Mouse (Mus musculus) heart, embryonic 16.5 days (tissue): ENCODE results near the gene Hist2h2bb. TPM values are rescaled to one million over a fixed set of nuclear protein-coding genes. Genes with fewer than 3 reads are reported as not detected.

Experiments used
- ATAC-seq: fragments of 200-750 bp; cut with Nextera tagmentation; replicated peaks from 2 replicates; pipeline ENCODE4 v1.8.0; 2017; ENCODE audit warnings: moderate number of reproducible peaks; ENCODE audit not compliant: insufficient read depth, low FRiP score; ENCODE audit errors: extremely low read depth
- H3K27ac ChIP-seq: fragments of 300-500 bp; sonication (generic); 2 replicates; pipeline ENCODE4 v1.5.1; 2014; ENCODE audit warnings: mild to moderate bottlenecking, low read length, control low read depth, moderate library complexity
- H3K27me3 ChIP-seq: fragments of 300-500 bp; sonication (generic); 2 replicates; pipeline ENCODE4 v1.6.1; 2014; ENCODE audit warnings: low read length, mixed read lengths; ENCODE audit not compliant: control insufficient read depth, insufficient read depth
- H3K36me3 ChIP-seq: fragments of 300-500 bp; sonication (generic); 2 replicates; pipeline ENCODE4 v1.6.1; 2014; ENCODE audit not compliant: control insufficient read depth, insufficient read depth
- H3K4me1 ChIP-seq: fragments of 300-500 bp; sonication (generic); 2 replicates; pipeline ENCODE4 v1.6.1; 2014; ENCODE audit warnings: low read length, mixed read lengths; ENCODE audit not compliant: control insufficient read depth, insufficient read depth
- H3K4me2 ChIP-seq: fragments of 300-500 bp; sonication (generic); 2 replicates; pipeline ENCODE4 v1.6.1; 2014; ENCODE audit warnings: low read depth, mild to moderate bottlenecking, control low read depth, low read length
- H3K4me3 ChIP-seq: fragments of 300-500 bp; sonication (generic); 2 replicates; pipeline ENCODE4 v1.5.1; 2014; ENCODE audit warnings: mild to moderate bottlenecking, control low read depth, low read length
- H3K9ac ChIP-seq: fragments of 300-500 bp; sonication (generic); 2 replicates; pipeline ENCODE4 v1.6.1; 2014; ENCODE audit warnings: low read length, control low read depth
- H3K9me3 ChIP-seq: fragments of 300-500 bp; sonication (generic); replicated peaks from 2 replicates; pipeline ENCODE4 v1.6.1; 2016; ENCODE audit warnings: low read length; ENCODE audit not compliant: control insufficient read depth
- whole genome bisulfite sequencing: fragments of 180-500 bp; shearing (Covaris S2); extraction: QIAGEN DNeasy Blood & Tissue Kit; methylation state at CpG from one replicate; pipeline ENCODE4 v1.1.7; 2014; 5-methylcytosine and 5-hydroxymethylcytosine counted together
- polyA plus RNA-seq: library from polyadenylated mRNA; unstranded; fragments of >200 nt; fragmentation: Nextera tagmentation; extraction: Ambion mirVana; gene quantifications from 2 replicates; pipeline ENCODE4 v1.2.1, GENCODE M21; 2015

Gene Hist2h2bb
- polyA plus RNA-seq, 1 experiment from 2014 or later: 3.7 TPM

DNA sequence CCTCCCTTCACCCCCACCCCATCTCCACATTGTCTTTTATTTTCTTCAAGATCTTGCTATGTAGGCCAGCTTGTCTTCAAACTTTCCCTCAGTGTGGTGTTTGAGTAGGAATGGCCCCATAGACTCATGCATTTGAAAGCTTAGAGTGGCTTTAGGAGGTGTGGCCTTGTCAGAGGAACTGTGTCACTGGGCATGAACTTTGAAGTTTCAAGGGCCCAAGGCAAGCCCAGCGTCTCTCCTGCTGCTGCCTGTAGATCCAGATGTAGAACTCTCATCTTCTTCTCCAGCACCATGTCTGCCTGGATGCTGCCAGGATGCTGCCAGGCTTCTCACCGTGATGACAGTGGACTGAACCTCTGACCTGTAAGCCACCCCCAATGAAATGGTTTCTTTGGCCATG lies 40.7 kb upstream of the Hist2h2bb start:
- Histone ChIP-seq H3K4me2 (no peak overlapping the region), H3K27ac (no peak overlapping the region), H3K36me3 (no peaks in the 10 kb centered on the region), H3K27me3 (no peaks in the 10 kb centered on the region), H3K4me3 (no peak overlapping the region), H3K4me1 (peaks cover 2% of the 10 kb centered on the region; the same call in 1 of the 2 replicates), H3K9me3 (no peaks in the 10 kb centered on the region), H3K9ac (no peak overlapping the region)
- ATAC-seq: no peak
- 53% methylated on average over 2 of the region's 2 CpGs for WGBS

DNA sequence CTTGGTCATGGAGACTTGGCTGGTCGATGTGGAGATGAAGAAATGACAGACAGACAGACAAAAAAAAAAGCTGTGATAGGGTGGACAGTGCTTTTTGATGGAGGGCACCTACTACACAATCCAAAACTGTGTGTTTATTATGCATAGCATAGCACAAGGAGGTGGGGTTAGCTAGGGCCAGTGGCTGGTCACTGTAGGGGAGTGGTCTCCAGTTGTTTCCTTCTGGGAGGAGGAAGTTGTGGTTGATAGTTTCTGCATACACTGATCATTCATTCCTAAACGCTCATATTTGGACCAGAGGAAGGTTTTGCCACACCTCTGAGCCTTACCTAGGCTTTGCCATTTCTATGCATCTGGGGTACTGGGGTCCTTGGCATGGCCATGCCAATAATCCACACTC lies 39.1 kb upstream of the Hist2h2bb start:
- Histone ChIP-seq H3K36me3 (no peaks in the 10 kb centered on the region), H3K4me1 (no peaks in the 10 kb centered on the region; the same call in 1 of the 2 replicates), H3K9ac (no peak overlapping the region), H3K4me3 (no peak overlapping the region), H3K27me3 (no peaks in the 10 kb centered on the region), H3K27ac (no peak overlapping the region), H3K4me2 (no peak overlapping the region), H3K9me3 (no peaks in the 10 kb centered on the region)
- ATAC-seq: no peak
- 79% methylated on average over 2 of the region's 2 CpGs for WGBS

DNA sequence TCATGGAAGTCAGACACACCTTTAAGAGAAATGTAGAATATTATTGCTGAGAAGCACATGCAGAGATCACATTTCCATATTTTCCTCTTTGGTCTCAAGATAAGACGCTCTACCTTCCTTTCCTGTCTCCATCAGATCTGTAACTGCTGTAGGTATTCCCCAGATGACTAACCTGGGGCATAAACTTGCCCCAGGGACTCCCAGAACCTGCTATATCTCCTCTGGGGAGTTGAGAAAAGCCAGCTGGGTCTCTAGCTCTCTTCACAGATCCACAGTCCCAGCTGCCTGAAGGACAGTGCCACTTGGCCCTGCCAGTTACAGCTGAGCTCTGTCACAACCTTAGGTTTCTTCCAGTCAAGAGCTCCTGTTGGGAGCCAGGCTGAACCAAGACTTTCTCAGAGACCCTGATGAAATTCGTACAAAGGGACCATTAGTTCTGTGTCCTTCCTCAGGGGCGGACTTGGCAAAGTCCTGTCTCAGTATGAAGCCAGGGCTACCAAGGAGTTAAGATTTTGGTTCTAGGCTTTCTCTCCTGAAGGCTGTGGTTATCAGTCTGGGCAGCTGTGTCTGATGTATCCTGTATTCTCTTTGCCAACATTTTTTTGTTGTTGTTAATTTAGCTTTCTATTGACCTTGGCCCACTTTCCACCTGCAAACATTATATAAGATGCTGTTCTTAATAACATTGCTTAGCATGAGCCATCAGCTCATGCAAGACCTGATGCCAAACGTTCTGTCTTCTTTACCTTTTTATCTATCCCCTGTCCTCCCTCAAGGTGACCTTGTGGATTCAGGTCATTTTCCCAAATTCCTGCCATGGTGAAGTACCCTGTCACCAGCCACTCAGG lies 38.4 kb upstream of the Hist2h2bb start:
- Histone ChIP-seq H3K27me3 (no peaks in the 10 kb centered on the region), H3K9ac (no peak overlapping the region), H3K4me1 (no peaks in the 10 kb centered on the region; the same call in 1 of the 2 replicates), H3K4me2 (no peak overlapping the region), H3K27ac (no peak overlapping the region), H3K36me3 (no peaks in the 10 kb centered on the region), H3K4me3 (no peak overlapping the region), H3K9me3 (no peaks in the 10 kb centered on the region)
- ATAC-seq: no peak
- WGBS: 55% methylated on average over 4 of the region's 4 CpGs

DNA sequence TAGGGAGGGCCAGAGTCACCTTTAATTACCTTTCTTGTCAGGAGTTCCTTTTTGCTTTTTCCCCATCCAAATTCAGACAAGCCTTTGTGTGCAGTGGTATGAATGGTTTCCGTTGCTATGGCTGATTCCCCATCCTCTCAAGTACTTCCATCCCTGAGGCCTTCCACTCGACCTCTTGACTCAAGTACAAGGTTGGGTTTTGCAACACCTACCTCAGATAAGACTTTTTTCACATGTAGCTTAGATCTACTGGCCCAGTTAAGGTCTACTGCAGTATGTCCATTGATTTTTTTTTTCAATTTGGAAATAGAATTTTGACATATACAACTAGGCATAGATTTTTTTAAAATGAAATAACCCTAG lies 37.8 kb upstream of the Hist2h2bb start:
- Histone ChIP-seq H3K4me3 (no peak overlapping the region), H3K4me1 (no peaks in the 10 kb centered on the region), H3K27ac (no peak overlapping the region), H3K9me3 (no peaks in the 10 kb centered on the region), H3K27me3 (no peaks in the 10 kb centered on the region), H3K9ac (no peak overlapping the region), H3K4me2 (no peak overlapping the region), H3K36me3 (no peaks in the 10 kb centered on the region)
- ATAC-seq: no peak
- 41% methylated on average over 2 of the region's 2 CpGs for WGBS

DNA sequence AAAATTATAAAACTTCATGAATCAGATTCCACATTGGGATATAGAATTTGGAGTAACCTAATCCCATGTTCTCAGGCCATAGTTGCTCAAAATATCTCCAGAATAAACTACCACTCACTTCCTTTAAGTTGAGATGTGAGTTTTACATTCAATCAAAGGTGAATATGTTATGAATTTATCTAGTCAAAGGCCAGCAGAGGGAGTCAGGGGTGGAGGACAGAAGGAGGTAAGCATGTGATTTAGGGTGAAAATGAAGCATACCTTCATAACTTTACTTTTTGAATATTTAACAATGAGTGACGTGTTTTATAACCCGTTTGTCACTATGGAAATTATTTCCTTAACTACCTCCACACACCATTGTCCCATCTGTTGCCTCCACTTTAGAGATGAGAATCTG lies 34.6 kb upstream of the Hist2h2bb start:
- H3K27ac ChIP-seq: no peak overlapping the region
- H3K9ac ChIP-seq: no peak overlapping the region
- no peaks in the 10 kb centered on the region for H3K9me3 ChIP-seq
- H3K27me3 ChIP-seq: no peaks in the 10 kb centered on the region
- whole genome bisulfite sequencing: 89% methylated on average over 2 of the region's 2 CpGs
- ATAC-seq: no peak
- peaks cover 7% of the 10 kb centered on the region for H3K4me1 ChIP-seq
- no peaks in the 10 kb centered on the region for H3K36me3 ChIP-seq
- H3K4me2 ChIP-seq: no peak overlapping the region
- no peak overlapping the region for H3K4me3 ChIP-seq

DNA sequence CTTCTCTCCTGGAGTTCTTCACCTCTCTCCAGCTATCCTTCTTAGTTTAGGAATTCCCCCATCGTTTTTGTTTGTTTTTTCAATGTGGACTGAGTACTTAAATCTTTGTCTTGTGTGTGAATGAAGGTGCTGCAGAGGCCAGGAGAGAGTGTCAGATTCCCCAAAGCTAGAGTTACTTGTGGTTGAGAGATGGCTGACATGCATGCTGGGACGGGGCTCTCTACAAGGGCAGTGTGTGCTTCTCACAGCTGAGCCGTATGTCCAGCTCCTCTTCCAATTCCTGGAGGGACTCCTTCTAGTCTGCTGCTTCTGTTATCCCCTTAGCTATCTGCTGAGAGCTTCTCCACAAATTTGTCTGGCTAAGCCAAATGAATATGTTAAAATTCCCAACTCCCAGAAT lies 33.7 kb upstream of the Hist2h2bb start:
- WGBS: 47% methylated on average over 3 of the region's 3 CpGs
- H3K4me2 ChIP-seq: no peak overlapping the region

DNA sequence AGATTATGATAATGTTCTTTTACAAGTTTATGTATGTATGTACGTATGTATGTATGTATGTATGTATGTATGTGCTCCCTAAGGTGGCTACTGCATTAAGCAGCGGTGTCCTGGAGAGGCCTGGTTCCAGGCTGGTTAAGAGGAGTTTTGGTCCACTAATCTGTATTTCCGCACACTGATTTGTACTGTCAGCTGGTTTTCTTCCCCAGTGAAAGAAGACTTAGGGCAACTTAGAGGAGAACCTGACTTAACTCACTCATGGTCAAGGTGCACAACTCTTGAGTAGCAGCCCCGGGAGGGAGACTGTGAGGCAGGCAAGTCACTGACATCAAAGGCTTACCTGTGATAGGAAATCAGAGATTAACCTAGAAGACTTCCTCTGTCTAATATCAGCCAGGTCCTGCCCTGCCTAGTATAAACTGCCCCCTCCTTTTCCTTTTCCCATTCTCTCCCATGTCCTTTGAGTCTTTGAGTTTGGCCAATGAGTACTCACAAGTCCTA lies 32.7 kb upstream of the Hist2h2bb start:
- Histone ChIP-seq H3K27ac (no peak overlapping the region), H3K36me3 (no peaks in the 10 kb centered on the region), H3K4me3 (peak overlapping the region; percentile 56), H3K9me3 (no peaks in the 10 kb centered on the region), H3K9ac (peak overlapping the region; percentile 71), H3K4me1 (peaks cover 10% of the 10 kb centered on the region), H3K27me3 (no peaks in the 10 kb centered on the region), H3K4me2 (peak overlapping the region; percentile 64)
- no peak for ATAC-seq
- 78% methylated on average over 4 of the region's 4 CpGs for WGBS

More for the DNA sequence above, 33.7 kb upstream of the Hist2h2bb start:
- ATAC-seq: no peak
- no peak overlapping the region for H3K27ac ChIP-seq
- H3K9me3 ChIP-seq: no peaks in the 10 kb centered on the region
- H3K9ac ChIP-seq: no peak overlapping the region
- no peaks in the 10 kb centered on the region for H3K36me3 ChIP-seq
- no peak overlapping the region for H3K4me3 ChIP-seq
- H3K27me3 ChIP-seq: no peaks in the 10 kb centered on the region
- peaks cover 9% of the 10 kb centered on the region for H3K4me1 ChIP-seq

DNA sequence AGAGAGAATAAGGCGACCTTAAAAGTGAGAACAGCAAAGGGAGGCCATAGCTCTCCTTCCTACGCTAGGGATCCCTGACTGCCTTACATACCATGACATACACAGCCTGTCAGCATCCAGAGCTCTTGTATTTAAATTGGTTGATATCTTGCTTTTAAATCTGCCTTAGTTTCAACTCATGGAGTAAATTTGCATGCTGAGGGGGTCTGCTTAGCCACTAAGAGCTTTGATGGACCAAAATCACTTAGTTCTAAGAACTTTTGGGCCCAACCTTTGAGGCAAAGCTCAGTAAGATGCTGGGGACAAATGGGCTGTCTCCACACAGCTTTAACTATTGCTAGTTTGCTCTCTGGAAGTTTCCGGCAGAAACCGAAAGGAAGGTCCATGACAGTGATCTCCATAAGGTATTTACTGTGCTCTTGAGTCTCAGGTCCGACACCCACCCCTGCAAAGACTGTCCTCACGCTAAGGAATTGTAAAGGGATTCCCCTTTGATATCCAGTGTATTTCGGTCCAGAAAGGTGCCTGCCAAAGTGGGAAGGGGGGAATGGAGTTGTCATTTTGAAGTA lies 32.1 kb upstream of the Hist2h2bb start:
- Histone ChIP-seq H3K4me1 (peaks cover 10% of the 10 kb centered on the region), H3K9me3 (no peaks in the 10 kb centered on the region), H3K27me3 (no peaks in the 10 kb centered on the region), H3K9ac (peak overlapping the region; percentile 71), H3K4me3 (peak overlapping the region; percentile 56), H3K27ac (peak overlapping the region; percentile 25; the same call in 1 of the 2 replicates), H3K4me2 (peak overlapping the region; percentile 64), H3K36me3 (no peaks in the 10 kb centered on the region)
- no peak for ATAC-seq
- WGBS: 28% methylated on average over 7 of the region's 7 CpGs

DNA sequence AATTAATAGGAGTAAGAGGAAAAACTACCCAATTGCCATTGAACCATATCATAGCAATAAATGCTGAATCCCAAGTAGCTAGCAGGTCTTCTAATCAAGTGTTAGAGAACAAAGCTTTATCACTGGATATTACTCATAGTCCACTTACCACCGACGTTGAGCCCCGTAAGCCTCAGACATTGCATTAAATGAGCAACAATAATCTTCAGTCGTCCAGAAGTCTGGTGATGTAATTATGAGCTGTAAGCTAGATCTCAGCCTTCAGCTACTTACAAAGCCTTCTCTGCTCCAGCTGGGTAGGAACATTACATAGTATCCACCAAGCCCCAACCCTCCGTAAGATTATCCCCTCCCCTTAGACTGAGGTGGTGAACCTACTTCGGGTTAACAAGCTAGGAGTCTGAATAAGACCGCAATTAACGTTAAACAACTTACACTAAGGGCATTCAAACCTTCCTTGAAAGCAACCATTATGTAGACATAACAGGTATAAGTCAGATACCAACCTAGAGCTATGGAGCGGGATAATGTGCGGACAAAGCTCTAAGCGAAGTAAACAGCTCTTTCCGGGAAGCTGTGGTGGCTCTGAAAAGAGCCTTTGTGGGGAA lies 31.5 kb upstream of the Hist2h2bb start:
- WGBS: under 1% methylated on average over 12 of the region's 12 CpGs
- Histone ChIP-seq H3K4me2 (peak overlapping the region; percentile 64), H3K9me3 (no peaks in the 10 kb centered on the region), H3K9ac (peak overlapping the region; percentile 71), H3K4me1 (peaks cover 10% of the 10 kb centered on the region), H3K27me3 (no peaks in the 10 kb centered on the region), H3K4me3 (peak overlapping the region; percentile 56), H3K27ac (peak overlapping the region; percentile 63), H3K36me3 (no peaks in the 10 kb centered on the region)
- ATAC-seq: no peak
